Mouse (Mus musculus) bone marrow macrophage, adult 2 months (primary cell): ENCODE measurements around the gene Optn. TPM values are rescaled to one million over a fixed set of nuclear protein-coding genes. Genes with fewer than 3 reads are reported as not detected.
A peak's percentile ranks its signal among the peaks of the same experiment; 100 is the strongest.
"Not testable (repeated sequence)": the region's sequence is repeated elsewhere in the genome, so short reads cannot be mapped to it uniquely, and the experiment has no call there.

ENCODE experiments used
- H3K27ac ChIP-seq: 2 replicates; pipeline ENCODE4 v1.5.1; 2012; ENCODE audit warnings: low read depth, low read length; ENCODE audit not compliant: insufficient read depth
- H3K4me1 ChIP-seq: 2 replicates; pipeline ENCODE4 v1.6.1; 2012; ENCODE audit warnings: low read length; ENCODE audit not compliant: control insufficient read depth, insufficient read depth
- H3K4me3 ChIP-seq: 2 replicates; pipeline ENCODE4 v1.5.1; 2012; ENCODE audit warnings: mild to moderate bottlenecking, low read length, moderate library complexity; ENCODE audit not compliant: insufficient read depth
- CTCF ChIP-seq: IDR thresholded peaks from 2 replicates; pipeline ENCODE4 v1.5.1; 2012; ENCODE audit warnings: low read depth, mild to moderate bottlenecking, low read length, moderate library complexity
- POLR2A ChIP-seq: IDR thresholded peaks from 2 replicates; pipeline ENCODE4 v1.6.1; 2012; ENCODE audit warnings: mild to moderate bottlenecking, low read depth, low read length, borderline replicate concordance
- polyA plus RNA-seq: library from polyadenylated mRNA; stranded (reverse); fragments of >200 nt; gene quantifications from 2 replicates; pipeline ENCODE4 v1.2.4, GENCODE M21; 2012; ENCODE audit not compliant: missing spikeins, insufficient read depth, insufficient read length

The Optn gene
- 11.6 and 13.6 TPM in 2 replicates for polyA plus RNA-seq

DNA sequence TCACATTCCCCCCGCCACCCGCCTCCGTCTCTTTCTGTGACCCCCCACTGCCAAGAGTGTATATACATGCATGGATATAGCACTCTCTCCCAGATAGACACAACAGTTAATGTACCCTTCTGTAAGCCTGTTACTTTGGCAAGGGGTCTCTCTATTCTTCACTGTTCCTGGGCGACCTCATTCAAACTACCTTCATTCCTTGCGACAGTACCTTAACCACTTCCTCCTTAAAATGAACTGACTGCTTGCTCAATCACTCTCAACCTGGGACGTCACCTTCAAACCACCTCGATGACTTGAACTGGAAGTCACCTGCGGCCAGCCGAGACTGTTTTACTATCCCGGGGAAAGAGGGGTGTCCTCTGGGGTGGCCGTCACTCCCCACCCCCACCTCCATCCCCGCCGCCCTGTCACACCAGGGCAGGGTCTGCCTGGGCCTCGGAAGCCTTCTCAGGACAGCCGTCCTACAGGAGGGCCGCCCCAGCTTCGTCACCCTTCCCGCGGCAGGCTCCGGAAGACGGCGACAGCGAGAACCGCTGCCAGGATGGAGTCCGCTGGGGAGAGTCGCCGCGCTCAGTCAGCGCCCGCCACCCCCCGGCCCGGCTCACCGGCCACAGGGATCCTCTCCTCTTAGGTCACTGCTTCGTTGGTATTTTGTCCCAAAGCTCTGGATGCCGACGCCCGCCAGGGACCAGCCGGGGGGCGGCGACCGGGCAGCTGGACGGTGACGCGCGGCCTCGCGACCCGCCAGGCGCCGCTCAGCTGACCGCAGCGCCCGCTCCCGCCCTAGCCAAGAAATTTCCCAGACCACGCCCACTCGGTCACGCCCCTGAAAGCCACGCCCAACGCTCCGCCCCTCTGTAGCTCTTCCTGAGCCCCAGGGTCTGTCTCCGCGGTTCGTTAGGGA, at the start of gene Optn:
Gene Optn, minus strand, starts transcription at position 753 of the 907 bp plus-strand sequence.
- TF ChIP-seq CTCF (no peak), POLR2A (no peak)
- H3K4me3 ChIP-seq, result peak within 1 kb of the TSS; percentile 64
- no peak within 1 kb of the TSS for H3K27ac ChIP-seq
- peaks cover 4% of the 10 kb centered on the region; the same call in 1 of the 2 replicates for H3K4me1 ChIP-seq

GRCm38 (mm10) chr2:5112785-5113291, 49.0 kb upstream of the Optn start:
- no peak for TF ChIP-seq POLR2A
- no peak for TF ChIP-seq CTCF
- Histone ChIP-seq H3K4me1 (peaks cover 10% of the 10 kb centered on the region), H3K4me3 (no peak overlapping the region), H3K27ac (no peak overlapping the region)

DNA sequence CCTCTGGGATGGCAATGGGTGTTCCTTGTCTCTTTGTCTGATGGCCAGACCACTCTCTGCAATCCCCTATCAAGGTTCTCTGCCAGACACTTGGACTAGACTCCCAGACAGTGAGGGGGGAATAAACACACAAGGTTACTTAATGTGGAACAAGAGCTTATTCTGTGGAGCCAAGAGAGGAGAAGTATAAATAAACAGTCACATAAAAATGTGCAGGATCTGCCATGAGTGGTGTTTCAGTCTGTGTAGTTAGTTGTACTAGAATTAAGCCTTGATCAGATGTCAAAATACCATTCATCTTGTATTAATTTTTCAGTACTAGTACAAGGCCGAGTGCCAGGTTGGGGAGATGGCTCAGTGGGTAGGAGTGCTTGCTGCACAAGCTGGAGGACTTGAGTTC, 39.0 kb upstream of the Optn start:
- no peaks in the 10 kb centered on the region for H3K4me1 ChIP-seq
- no peak overlapping the region for H3K27ac ChIP-seq
- TF ChIP-seq CTCF (no peak), POLR2A (no peak)
- no peak overlapping the region for H3K4me3 ChIP-seq

DNA sequence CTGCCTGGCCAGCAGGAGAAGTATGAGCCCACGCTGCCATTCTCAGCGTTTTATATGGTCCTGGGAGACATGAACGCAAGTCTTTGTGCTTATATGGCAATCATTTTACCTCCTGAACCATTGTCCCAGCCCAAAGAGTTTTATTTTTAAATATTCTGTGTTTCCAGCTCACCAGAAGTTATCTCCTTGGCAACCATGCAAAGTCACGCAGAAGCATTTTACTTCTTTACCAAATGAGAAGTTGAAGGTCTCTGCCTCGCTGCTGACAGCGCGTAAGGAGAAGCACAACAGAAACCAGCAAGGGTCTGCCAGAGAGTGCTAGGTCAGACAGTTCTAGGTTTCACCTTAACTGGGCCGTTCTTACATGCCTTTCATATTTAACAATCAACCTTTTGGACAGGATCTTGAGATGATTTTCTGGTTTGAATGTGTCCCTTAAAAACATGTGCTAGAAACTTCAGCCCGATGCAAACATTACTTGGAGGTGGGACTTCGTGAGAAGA, 37.9 kb upstream of the Optn start:
- TF ChIP-seq CTCF (no peak), POLR2A (no peak)
- H3K4me3 ChIP-seq, result no peak overlapping the region
- no peak overlapping the region for H3K27ac ChIP-seq
- no peaks in the 10 kb centered on the region for H3K4me1 ChIP-seq

DNA sequence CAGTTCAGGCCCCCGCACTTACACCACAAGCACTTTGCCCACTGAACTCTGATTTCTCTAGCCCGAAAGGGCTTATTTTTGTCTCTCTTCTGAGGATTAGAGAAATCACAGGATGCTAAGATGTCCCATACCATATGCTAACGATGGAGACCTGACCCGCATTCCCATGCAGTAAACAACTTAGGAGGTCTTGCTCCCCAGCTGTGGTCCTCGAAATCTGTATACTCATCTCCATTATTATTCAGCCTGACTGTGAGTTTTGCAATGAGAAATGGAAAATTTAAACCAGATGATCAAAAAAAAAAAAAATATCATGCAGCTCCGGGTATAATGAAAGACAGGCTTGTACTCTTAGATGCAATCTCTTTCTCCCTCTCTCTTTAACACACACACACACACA, 35.3 kb upstream of the Optn start:
- Histone ChIP-seq H3K4me3 (no peak overlapping the region), H3K27ac (no peak overlapping the region), H3K4me1 (no peaks in the 10 kb centered on the region)
- TF ChIP-seq CTCF (no peak), POLR2A (no peak)

- peak overlapping the region; percentile 21 for H3K4me3 ChIP-seq
- H3K27ac ChIP-seq, result no peak overlapping the region
- no peaks in the 10 kb centered on the region for H3K4me1 ChIP-seq
- no peak for TF ChIP-seq CTCF
- TF ChIP-seq POLR2A, result no peak
Measured at GRCm38 (mm10) chr2:5097786-5098445, 34.1 kb upstream of the Optn start.

GRCm38 (mm10) chr2:5095316-5095715, 31.5 kb upstream of the Optn start:
- no peak overlapping the region for H3K27ac ChIP-seq
- TF ChIP-seq CTCF, result no peak
- no peak for TF ChIP-seq POLR2A

DNA sequence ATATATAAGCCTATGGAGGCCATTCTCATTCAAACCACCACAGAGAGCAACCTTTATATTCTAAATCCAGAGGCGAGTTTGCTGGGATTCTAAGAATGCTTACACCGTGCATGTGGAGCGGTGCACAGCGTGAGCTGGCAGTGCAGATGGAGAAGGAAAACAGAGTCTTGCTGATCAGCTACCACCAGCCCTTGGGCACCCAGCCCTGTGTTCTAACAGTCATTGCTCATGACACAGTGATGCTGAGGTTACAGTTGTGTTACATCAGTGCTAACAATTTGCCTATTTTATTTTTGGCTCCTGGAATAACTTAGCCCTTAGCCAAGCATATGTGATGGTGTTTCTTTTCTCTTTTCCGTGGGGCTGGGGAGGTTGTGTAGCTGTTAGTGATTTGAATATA, 31.0 kb upstream of the Optn start:
- Histone ChIP-seq H3K4me3 (no peak overlapping the region), H3K4me1 (no peaks in the 10 kb centered on the region), H3K27ac (no peak overlapping the region)
- TF ChIP-seq POLR2A, result no peak
- TF ChIP-seq CTCF, result no peak

More at GRCm38 (mm10) chr2:5095316-5095715, 31.5 kb upstream of the Optn start:
- Histone ChIP-seq H3K4me1 (no peaks in the 10 kb centered on the region), H3K4me3 (no peak overlapping the region)

GRCm38 (mm10) chr2:5090385-5090784, 26.5 kb upstream of the Optn start:
- not testable (repeated sequence) for H3K4me3 ChIP-seq, H3K27ac ChIP-seq

DNA sequence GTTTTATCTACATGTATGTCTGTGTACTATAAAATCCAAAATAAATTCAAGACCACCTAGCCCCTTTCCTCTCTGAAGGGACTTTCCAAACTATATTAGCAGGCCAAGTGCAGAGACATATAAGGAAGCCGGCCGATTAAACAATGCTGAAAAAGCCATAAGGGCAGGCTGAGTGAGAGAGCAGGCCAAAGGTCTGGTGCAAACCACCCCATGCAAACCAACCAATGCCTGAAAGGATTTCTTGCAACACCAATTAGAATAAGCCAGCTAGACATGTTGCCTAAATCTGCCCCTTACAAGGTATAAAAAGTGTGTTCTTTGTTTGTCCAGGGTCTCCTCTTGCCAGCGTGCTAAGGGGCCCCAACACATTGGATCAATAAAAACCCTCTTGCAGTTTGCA, 23.8 kb upstream of the Optn start:
- H3K4me3 ChIP-seq, result no peak overlapping the region

More at GRCm38 (mm10) chr2:5090385-5090784, 26.5 kb upstream of the Optn start:
- not testable (repeated sequence) for H3K4me1 ChIP-seq

More for the DNA sequence above, 23.8 kb upstream of the Optn start:
- TF ChIP-seq CTCF, result no peak
- no peak for TF ChIP-seq POLR2A
- no peaks in the 10 kb centered on the region for H3K4me1 ChIP-seq
- no peak overlapping the region for H3K27ac ChIP-seq
